Mouse (Mus musculus) frontal cortex, postnatal 14 days (tissue): ENCODE results near the gene Mcoln1.

Source experiments
- DNase-seq, 2 experiments: peaks; one replicate each; pipeline ENCODE4 v3.0.0; 2022; ENCODE audit warnings: low spot score in 2 of 2

Gene Mcoln1

GRCm38 (mm10) chr8:3498583-3498982 lies 1.7 kb upstream of the Mcoln1 start:
- DNase-seq = no peak

- DNase-seq = no peak
Observed at GRCm38 (mm10) chr8:3499751-3500150, 506 bp upstream of the Mcoln1 start.

- DNase-seq = no peak
Observed at GRCm38 (mm10) chr8:3502217-3502616, 2.0 kb downstream of the Mcoln1 start.

GRCm38 (mm10) chr8:3507979-3508754 lies 7.9 kb downstream of the Mcoln1 start:
- no peak for DNase-seq

- no peak for DNase-seq
Observed at GRCm38 (mm10) chr8:3514681-3515247, 14.5 kb downstream of the Mcoln1 start.

GRCm38 (mm10) chr8:3515260-3515671 lies 15.0 kb downstream of the Mcoln1 start, which contains the start of gene Pnpla6:
Pnpla6 (plus strand) TSS chr8:3515384.
- DNase-seq = peak; percentile 82 to 89

GRCm38 (mm10) chr8:3515771-3516417 lies 15.6 kb downstream of the Mcoln1 start:
- DNase-seq = peak; percentile 61 to 67

GRCm38 (mm10) chr8:3516450-3517116 lies 16.3 kb downstream of the Mcoln1 start:
- peak; percentile 91 to 92 for DNase-seq

GRCm38 (mm10) chr8:3517117-3517495 lies 16.8 kb downstream of the Mcoln1 start:
- peak in 1 of 2 experiments; percentile 36 for DNase-seq

GRCm38 (mm10) chr8:3522007-3522697 lies 21.9 kb downstream of the Mcoln1 start:
- DNase-seq = no peak

GRCm38 (mm10) chr8:3530816-3531215 lies 30.6 kb downstream of the Mcoln1 start:
- DNase-seq = no peak

GRCm38 (mm10) chr8:3531936-3532335 lies 31.7 kb downstream of the Mcoln1 start:
- no peak for DNase-seq

- no peak for DNase-seq
Observed at GRCm38 (mm10) chr8:3536053-3536841, 36.0 kb downstream of the Mcoln1 start.

GRCm38 (mm10) chr8:3536940-3537339 lies 36.7 kb downstream of the Mcoln1 start:
- DNase-seq = no peak

- DNase-seq = no peak
Observed at GRCm38 (mm10) chr8:3537666-3538065, 37.4 kb downstream of the Mcoln1 start.

- no peak for DNase-seq
Observed at GRCm38 (mm10) chr8:3539146-3539545, 38.9 kb downstream of the Mcoln1 start.

- no peak for DNase-seq
Observed at GRCm38 (mm10) chr8:3540076-3540475, 39.8 kb downstream of the Mcoln1 start.

- no peak for DNase-seq
Observed at GRCm38 (mm10) chr8:3546511-3546910, 46.3 kb downstream of the Mcoln1 start.

GRCm38 (mm10) chr8:3552240-3552639 lies 52.0 kb downstream of the Mcoln1 start:
- DNase-seq = no peak

GRCm38 (mm10) chr8:3556114-3556513 lies 55.9 kb downstream of the Mcoln1 start:
- no peak for DNase-seq
